Mouse (Mus musculus) forebrain, embryonic 10.5 days (tissue): ENCODE results near the gene Atp6v0b. TPM values are rescaled to one million over a fixed set of nuclear protein-coding genes. Genes with fewer than 3 reads are reported as not detected.
A peak's percentile ranks its signal among the peaks of the same experiment; 100 is the strongest.

Experiments
- DNase-seq: peaks from one replicate; pipeline ENCODE4 v3.0.0-alpha.2; 2017; ENCODE audit warnings: low spot score; ENCODE audit errors: extremely low spot score
- H3K27ac ChIP-seq: fragments of 300-500 bp; sonication (generic); 2 replicates; pipeline ENCODE4 v1.5.1; 2016; ENCODE audit warnings: mild to moderate bottlenecking
- H3K27me3 ChIP-seq: fragments of 300-500 bp; sonication (generic); 2 replicates; pipeline ENCODE4 v1.6.1; 2016; ENCODE audit warnings: mild to moderate bottlenecking; ENCODE audit not compliant: poor library complexity, severe bottlenecking
- H3K36me3 ChIP-seq: fragments of 300-500 bp; sonication (generic); replicated peaks from 2 replicates; pipeline ENCODE4 v1.6.1; 2016; ENCODE audit warnings: mild to moderate bottlenecking, moderate library complexity
- H3K4me1 ChIP-seq: fragments of 300-500 bp; sonication (generic); 2 replicates; pipeline ENCODE4 v1.6.1; 2016
- H3K4me3 ChIP-seq: fragments of 300-500 bp; sonication (generic); 2 replicates; pipeline ENCODE4 v1.5.1; 2016; ENCODE audit warnings: mild to moderate bottlenecking, moderate library complexity
- H3K9me3 ChIP-seq: fragments of 300-500 bp; sonication (generic); 2 replicates; pipeline ENCODE4 v1.6.1; 2016; ENCODE audit warnings: mild to moderate bottlenecking, moderate library complexity
- WGBS: fragments of 180-500 bp; shearing (Covaris S2); methylation state at CpG from one replicate; pipeline ENCODE4 v1.1.7; 2016; 5-methylcytosine and 5-hydroxymethylcytosine counted together
- polyA plus RNA-seq: library from polyadenylated mRNA; unstranded; fragments of >200 nt; fragmentation: Nextera tagmentation; extraction: Ambion mirVana; gene quantifications from 2 replicates; pipeline ENCODE4 v1.2.1, GENCODE M21; 2016

The Atp6v0b gene
- polyA plus RNA-seq, 1 experiment from 2014 or later = 160 TPM

- H3K36me3 ChIP-seq = no peaks in the 10 kb centered on the region; the same call in 1 of the 2 replicates
- peaks cover 5% of the 10 kb centered on the region; the same call in 1 of the 2 replicates for H3K27me3 ChIP-seq
- H3K27ac ChIP-seq = no peak overlapping the region
- no peaks in the 10 kb centered on the region for H3K9me3 ChIP-seq
- DNase-seq = no peak
- no peak overlapping the region for H3K4me3 ChIP-seq
- H3K4me1 ChIP-seq = peaks cover 29% of the 10 kb centered on the region
- WGBS = 92% methylated on average over 4 of the region's 4 CpGs
These were observed 30.7 kb upstream of the Atp6v0b start for GRCm38 (mm10) chr4:117917847-117918246.

- Histone ChIP-seq H3K27ac (no peak overlapping the region), H3K4me3 (no peak overlapping the region), H3K27me3 (0 out of 2 replicates have a peak, but pooled peaks cover under 1% of the 10 kb centered on the region), H3K9me3 (no peaks in the 10 kb centered on the region), H3K36me3 (peaks cover 3% of the 10 kb centered on the region), H3K4me1 (peaks cover 33% of the 10 kb centered on the region)
- no peak for DNase-seq
- 84% methylated on average over 4 of the region's 4 CpGs for WGBS
These were observed 30.3 kb upstream of the Atp6v0b start for GRCm38 (mm10) chr4:117917402-117917801.

- no peak overlapping the region for H3K27ac ChIP-seq
- no peak for DNase-seq
- H3K9me3 ChIP-seq = no peaks in the 10 kb centered on the region
- no peaks in the 10 kb centered on the region for H3K27me3 ChIP-seq
- 90% methylated on average over 5 of the region's 5 CpGs for WGBS
- H3K36me3 ChIP-seq = peaks cover 13% of the 10 kb centered on the region
- H3K4me1 ChIP-seq = peaks cover 44% of the 10 kb centered on the region
- peak overlapping the region; percentile 63; the same call in 1 of the 2 replicates for H3K4me3 ChIP-seq
These were observed 29.3 kb upstream of the Atp6v0b start for GRCm38 (mm10) chr4:117916386-117916785.

- Histone ChIP-seq H3K4me1 (peaks cover 44% of the 10 kb centered on the region), H3K4me3 (peak overlapping the region; percentile 63), H3K27me3 (no peaks in the 10 kb centered on the region), H3K36me3 (peaks cover 21% of the 10 kb centered on the region), H3K9me3 (no peaks in the 10 kb centered on the region), H3K27ac (peak overlapping the region; percentile 99)
- WGBS = 10% methylated on average over 19 of the region's 19 CpGs
- no peak for DNase-seq
These were observed 28.5 kb upstream of the Atp6v0b start for GRCm38 (mm10) chr4:117915489-117916105.

- no peaks in the 10 kb centered on the region for H3K9me3 ChIP-seq
- H3K27me3 ChIP-seq = no peaks in the 10 kb centered on the region
- peak within 1 kb of the TSS; percentile 99 for H3K27ac ChIP-seq
- under 1% methylated on average over 61 of the region's 61 CpGs for WGBS
- H3K4me3 ChIP-seq = peak within 1 kb of the TSS; percentile 63
- peaks cover 29% of the 10 kb centered on the region for H3K36me3 ChIP-seq
- peak; percentile 93 for DNase-seq
- peaks cover 47% of the 10 kb centered on the region for H3K4me1 ChIP-seq
These were observed 27.7 kb upstream of the Atp6v0b start, which contains the start of gene Ipo13 for GRCm38 (mm10) chr4:117914591-117915442. TSS of gene Ipo13 (minus strand) at chr4:117914999.

- Histone ChIP-seq H3K36me3 (peaks cover 37% of the 10 kb centered on the region), H3K27ac (peak overlapping the region; percentile 99), H3K27me3 (no peaks in the 10 kb centered on the region), H3K9me3 (no peaks in the 10 kb centered on the region), H3K4me3 (peak overlapping the region; percentile 63), H3K4me1 (peaks cover 55% of the 10 kb centered on the region)
- DNase-seq = no peak
- WGBS = 19% methylated on average over 8 of the region's 8 CpGs
These were observed 26.9 kb upstream of the Atp6v0b start for GRCm38 (mm10) chr4:117914031-117914430.

- peak overlapping the region; percentile 63 for H3K4me3 ChIP-seq
- peaks cover 41% of the 10 kb centered on the region for H3K36me3 ChIP-seq
- no peak for DNase-seq
- H3K9me3 ChIP-seq = no peaks in the 10 kb centered on the region
- H3K4me1 ChIP-seq = peaks cover 61% of the 10 kb centered on the region
- H3K27me3 ChIP-seq = no peaks in the 10 kb centered on the region
- WGBS = 38% methylated on average over 3 of the region's 3 CpGs
- H3K27ac ChIP-seq = no peak overlapping the region
These were observed 26.3 kb upstream of the Atp6v0b start for GRCm38 (mm10) chr4:117913421-117913820.

- no peak overlapping the region for H3K27ac ChIP-seq
- H3K9me3 ChIP-seq = no peaks in the 10 kb centered on the region
- peaks cover 48% of the 10 kb centered on the region for H3K36me3 ChIP-seq
- peak overlapping the region; percentile 63 for H3K4me3 ChIP-seq
- H3K4me1 ChIP-seq = peaks cover 68% of the 10 kb centered on the region
- DNase-seq = no peak
- 81% methylated on average over 7 of the region's 7 CpGs for WGBS
- no peaks in the 10 kb centered on the region for H3K27me3 ChIP-seq
These were observed 25.6 kb upstream of the Atp6v0b start for GRCm38 (mm10) chr4:117912685-117913273.

- H3K9me3 ChIP-seq = no peaks in the 10 kb centered on the region
- WGBS = 94% methylated on average over 13 of the region's 13 CpGs
- H3K36me3 ChIP-seq = peaks cover 52% of the 10 kb centered on the region
- H3K27me3 ChIP-seq = no peaks in the 10 kb centered on the region
- peaks cover 68% of the 10 kb centered on the region for H3K4me1 ChIP-seq
- no peak for DNase-seq
- H3K27ac ChIP-seq = no peak overlapping the region
- H3K4me3 ChIP-seq = no peak overlapping the region
These were observed 25.0 kb upstream of the Atp6v0b start for GRCm38 (mm10) chr4:117912131-117912561.

GRCm38 (mm10) chr4:117908834-117909453 is 21.8 kb upstream of the Atp6v0b start:
- Histone ChIP-seq H3K9me3 (no peaks in the 10 kb centered on the region), H3K36me3 (peaks cover 82% of the 10 kb centered on the region), H3K4me3 (no peak overlapping the region; the same call in 1 of the 2 replicates), H3K27me3 (no peaks in the 10 kb centered on the region), H3K4me1 (peaks cover 50% of the 10 kb centered on the region), H3K27ac (peak overlapping the region; percentile 66; the same call in 1 of the 2 replicates)
- no peak for DNase-seq
- WGBS = 77% methylated on average over 8 of the region's 8 CpGs

- no peaks in the 10 kb centered on the region for H3K9me3 ChIP-seq
- peaks cover 94% of the 10 kb centered on the region for H3K36me3 ChIP-seq
- no peak for DNase-seq
- H3K27me3 ChIP-seq = no peaks in the 10 kb centered on the region
- no peak overlapping the region for H3K4me3 ChIP-seq
- 96% methylated on average over 3 of the region's 3 CpGs for WGBS
- no peak overlapping the region for H3K27ac ChIP-seq
- H3K4me1 ChIP-seq = peaks cover 24% of the 10 kb centered on the region
These were observed 19.1 kb upstream of the Atp6v0b start for GRCm38 (mm10) chr4:117906196-117906595.

GRCm38 (mm10) chr4:117904761-117905160 is 17.6 kb upstream of the Atp6v0b start:
- peaks cover 20% of the 10 kb centered on the region for H3K4me1 ChIP-seq
- H3K27me3 ChIP-seq = no peaks in the 10 kb centered on the region
- H3K36me3 ChIP-seq = peaks cover 94% of the 10 kb centered on the region
- no peak for DNase-seq
- no peaks in the 10 kb centered on the region for H3K9me3 ChIP-seq
- no peak overlapping the region for H3K27ac ChIP-seq
- WGBS = 94% methylated on average over 8 of the region's 8 CpGs
- no peak overlapping the region for H3K4me3 ChIP-seq
